Mouse (Mus musculus) intestine, postnatal 0 days (tissue): ENCODE data around the gene Tbc1d32. TPM values are rescaled to one million over a fixed set of nuclear protein-coding genes. Genes with fewer than 3 reads are reported as not detected.
A peak's percentile ranks its signal among the peaks of the same experiment; 100 is the strongest.

Source experiments
- ATAC-seq: fragments of 200-750 bp; cut with Nextera tagmentation; 2 replicates; pipeline ENCODE4 v1.8.0; 2017; ENCODE audit warnings: mild to moderate bottlenecking, moderate TSS enrichment, moderate library complexity
- H3K27ac ChIP-seq: fragments of 300-500 bp; sonication (generic); 2 replicates; pipeline ENCODE4 v1.5.1; 2014; ENCODE audit warnings: mild to moderate bottlenecking, low read depth, low read length, moderate library complexity
- H3K27me3 ChIP-seq: fragments of 300-500 bp; sonication (generic); replicated peaks from 2 replicates; pipeline ENCODE4 v1.6.1; 2014; ENCODE audit warnings: low read length, mixed read lengths; ENCODE audit not compliant: control insufficient read depth, insufficient read depth
- H3K36me3 ChIP-seq: fragments of 300-500 bp; sonication (generic); 2 replicates; pipeline ENCODE4 v1.6.1; 2014; ENCODE audit warnings: mild to moderate bottlenecking, moderate library complexity; ENCODE audit not compliant: control insufficient read depth, insufficient read depth
- H3K4me1 ChIP-seq: fragments of 300-500 bp; sonication (generic); replicated peaks from 2 replicates; pipeline ENCODE4 v1.6.1; 2014; ENCODE audit warnings: antibody characterized with exemption, low read length, mixed read lengths; ENCODE audit not compliant: control insufficient read depth, insufficient read depth
- H3K4me2 ChIP-seq: fragments of 300-500 bp; sonication (generic); replicated peaks from 2 replicates; pipeline ENCODE4 v1.6.1; 2014; ENCODE audit warnings: low read depth, mild to moderate bottlenecking, moderate library complexity
- H3K4me3 ChIP-seq: fragments of 300-500 bp; sonication (generic); 2 replicates; pipeline ENCODE4 v1.5.1; 2014; ENCODE audit warnings: low read depth, low read length
- H3K9ac ChIP-seq: fragments of 300-500 bp; sonication (generic); 2 replicates; pipeline ENCODE4 v1.6.1; 2014; ENCODE audit warnings: mild to moderate bottlenecking, low read depth, low read length
- H3K9me3 ChIP-seq: fragments of 300-500 bp; sonication (generic); 2 replicates; pipeline ENCODE4 v1.6.1; 2016; ENCODE audit warnings: mixed run types; ENCODE audit not compliant: control insufficient read depth
- CTCF ChIP-seq: sonication (generic); IDR thresholded peaks from 2 replicates; pipeline ENCODE4 v1.5.1; 2016; ENCODE audit warnings: low read depth, mild to moderate bottlenecking, control low read depth, antibody characterized with exemption, moderate library complexity
- WGBS: fragments of 180-500 bp; shearing (Covaris S2); extraction: QIAGEN DNeasy Blood & Tissue Kit; methylation state at CpG from one replicate; pipeline ENCODE4 v1.1.7; 2014; 5-methylcytosine and 5-hydroxymethylcytosine counted together
- polyA plus RNA-seq: library from polyadenylated mRNA; unstranded; fragments of >200 nt; fragmentation: Nextera tagmentation; extraction: Ambion mirVana; gene quantifications from 2 replicates; pipeline ENCODE4 v1.2.1, GENCODE M21; 2015

Tbc1d32 gene
- polyA plus RNA-seq, 1 experiment from 2014 or later: 1.4 TPM

- 89% methylated on average over 1 of the region's 1 CpGs for WGBS
- no peaks in the 10 kb centered on the region for H3K36me3 ChIP-seq
- peak; percentile 14; the same call in 1 of the 2 replicates for TF ChIP-seq CTCF
These were observed 101.5 kb downstream of the Tbc1d32 start for GRCm38 (mm10) chr10:56126972-56127371.

GRCm38 (mm10) chr10:56115636-56116180 lies 112.8 kb downstream of the Tbc1d32 start:
- Histone ChIP-seq H3K27ac (no peak overlapping the region), H3K4me3 (peak overlapping the region; percentile 51), H3K4me1 (peaks cover 13% of the 10 kb centered on the region; the same call in 1 of the 2 replicates), H3K9me3 (no peaks in the 10 kb centered on the region), H3K27me3 (no peaks in the 10 kb centered on the region), H3K9ac (peak overlapping the region; percentile 58), H3K4me2 (peak overlapping the region; percentile 89), H3K36me3 (no peaks in the 10 kb centered on the region)
- peak; percentile 57 for ATAC-seq
- TF ChIP-seq CTCF: no peak; the same call in 1 of the 2 replicates
- 20% methylated on average over 23 of the region's 27 CpGs for WGBS

More at GRCm38 (mm10) chr10:56126972-56127371, 101.5 kb downstream of the Tbc1d32 start:
- no peaks in the 10 kb centered on the region for H3K27me3 ChIP-seq
- ATAC-seq: no peak
- no peak overlapping the region for H3K4me3 ChIP-seq
- H3K9ac ChIP-seq: no peak overlapping the region
- no peaks in the 10 kb centered on the region for H3K9me3 ChIP-seq
- no peaks in the 10 kb centered on the region for H3K4me1 ChIP-seq
- no peak overlapping the region for H3K4me2 ChIP-seq
- H3K27ac ChIP-seq: no peak overlapping the region

GRCm38 (mm10) chr10:56114951-56115635 lies 113.4 kb downstream of the Tbc1d32 start:
- peak; percentile 18; the same call in 1 of the 2 replicates for TF ChIP-seq CTCF
- peak overlapping the region; percentile 89 for H3K4me2 ChIP-seq
- no peak overlapping the region for H3K27ac ChIP-seq
- H3K4me3 ChIP-seq: peak overlapping the region; percentile 51
- H3K9ac ChIP-seq: peak overlapping the region; percentile 58
- 1% methylated on average over 50 of the region's 50 CpGs for WGBS
- H3K4me1 ChIP-seq: peaks cover 13% of the 10 kb centered on the region; the same call in 1 of the 2 replicates
- no peaks in the 10 kb centered on the region for H3K9me3 ChIP-seq
- H3K27me3 ChIP-seq: no peaks in the 10 kb centered on the region
- peak; percentile 82 for ATAC-seq
- H3K36me3 ChIP-seq: no peaks in the 10 kb centered on the region

- no peak overlapping the region; the same call in 1 of the 2 replicates for H3K27ac ChIP-seq
- peak overlapping the region; percentile 53 for H3K9ac ChIP-seq
- peak overlapping the region; percentile 41 for H3K4me3 ChIP-seq
- no peaks in the 10 kb centered on the region for H3K36me3 ChIP-seq
- WGBS: 60% methylated on average over 1 of the region's 1 CpGs
- no peaks in the 10 kb centered on the region for H3K4me1 ChIP-seq
- peak; percentile 59 for ATAC-seq
- H3K27me3 ChIP-seq: no peaks in the 10 kb centered on the region
- H3K4me2 ChIP-seq: peak overlapping the region; percentile 65
- TF ChIP-seq CTCF: no peak
- no peaks in the 10 kb centered on the region for H3K9me3 ChIP-seq
These were observed 121.5 kb downstream of the Tbc1d32 start for GRCm38 (mm10) chr10:56106996-56107334.

GRCm38 (mm10) chr10:56106333-56106995 lies 122.0 kb downstream of the Tbc1d32 start, which contains the start of gene Msl3l2:
TSS of gene Msl3l2 (plus strand) at chr10:56106917.
- Histone ChIP-seq H3K9ac (peak within 1 kb of the TSS; percentile 53), H3K36me3 (no peaks in the 10 kb centered on the region), H3K4me2 (peak within 1 kb of the TSS; percentile 65), H3K27ac (no peak within 1 kb of the TSS; the same call in 1 of the 2 replicates), H3K4me1 (no peaks in the 10 kb centered on the region), H3K4me3 (peak within 1 kb of the TSS; percentile 41), H3K9me3 (no peaks in the 10 kb centered on the region), H3K27me3 (no peaks in the 10 kb centered on the region)
- 26% methylated on average over 18 of the region's 18 CpGs for WGBS
- ATAC-seq: peak; percentile 94
- TF ChIP-seq CTCF: peak; percentile 87

GRCm38 (mm10) chr10:56099641-56100310 lies 128.7 kb downstream of the Tbc1d32 start:
- no peak for ATAC-seq
- H3K9me3 ChIP-seq: no peaks in the 10 kb centered on the region
- no peak overlapping the region for H3K9ac ChIP-seq
- H3K27me3 ChIP-seq: no peaks in the 10 kb centered on the region
- no peak overlapping the region for H3K4me2 ChIP-seq
- no peaks in the 10 kb centered on the region for H3K36me3 ChIP-seq
- no peak overlapping the region for H3K4me3 ChIP-seq
- H3K4me1 ChIP-seq: no peaks in the 10 kb centered on the region
- no peak overlapping the region for H3K27ac ChIP-seq
- 84% methylated on average over 3 of the region's 3 CpGs for WGBS
- TF ChIP-seq CTCF: no peak
